Mouse (Mus musculus): ENCODE data around the gene Syde1. TPM values are rescaled to one million over a fixed set of nuclear protein-coding genes. Genes with fewer than 3 reads are reported as not detected.

Gene Syde1
- total and polyA plus RNA-seq, 3 experiments = 0.01 TPM; not detected in 2

DNA sequence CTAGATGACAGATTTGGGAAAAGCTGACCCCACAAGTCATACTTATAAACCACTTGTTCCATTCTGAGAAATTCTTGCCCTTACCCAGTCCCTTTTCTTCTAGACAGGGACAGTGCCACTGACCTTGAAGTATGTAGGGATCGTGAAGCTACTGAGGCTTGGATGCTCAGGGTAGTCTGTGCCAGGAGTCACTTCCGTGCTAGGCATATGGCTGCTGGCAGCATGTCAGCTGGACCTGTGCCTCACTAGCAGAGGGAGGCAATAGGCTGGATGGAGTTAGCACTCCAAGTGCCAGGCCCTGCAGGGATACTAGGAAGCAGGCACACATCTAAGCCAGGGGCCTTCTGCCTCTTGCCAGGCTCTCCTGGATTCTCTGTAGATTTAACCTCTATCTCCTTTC is 16.1 kb downstream of the Syde1 start:
- no peak for TF ChIP-seq KAT2A (conservative IDR thresholded peaks at IDR 0.05; ENCODE audit: low read depth, low read length)
- no peak for TF ChIP-seq ETS1 (IDR thresholded peaks at IDR 0.05; ENCODE audit: low read depth, low read length)
- 0 out of 2 replicates have a peak, but pooled peaks have one; percentile 36 for TF ChIP-seq MAX (IDR thresholded peaks at IDR 0.05; ENCODE audit: low read length)
- TF ChIP-seq TAL1 (IDR thresholded peaks at IDR 0.05; ENCODE audit: low read length) = no peak
- TF ChIP-seq BHLHE40 (IDR thresholded peaks at IDR 0.05; ENCODE audit: borderline replicate concordance, low read depth, low read length) = no peak
- no peak for TF ChIP-seq MAFK (IDR thresholded peaks at IDR 0.05; ENCODE audit: borderline replicate concordance, low read depth, low read length)
- no peak for TF ChIP-seq NELFE (IDR thresholded peaks at IDR 0.05; ENCODE audit: low read depth, low read length)
- no peak for TF ChIP-seq ELF1 (IDR thresholded peaks at IDR 0.05; ENCODE audit: low read depth, low read length)
- peak; percentile 52 for TF ChIP-seq MXI1 (IDR thresholded peaks at IDR 0.05; ENCODE audit: low read depth, low read length)
- TF ChIP-seq ZMIZ1 (IDR thresholded peaks at IDR 0.05; ENCODE audit: low read depth, low read length) = no peak
- TF ChIP-seq USF1 (IDR thresholded peaks at IDR 0.05; ENCODE audit: low read depth, low read length) = no peak
- no peak for TF ChIP-seq POLR2A (IDR thresholded peaks at IDR 0.05; ENCODE audit: control insufficient read depth in 1 of 2, insufficient read depth in 1 of 2, low read depth in 1 of 2, low read length in 2 of 2, poor library complexity in 1 of 2)
- TF ChIP-seq HCFC1 (IDR thresholded peaks at IDR 0.05; ENCODE audit: low read depth, low read length) = no peak
- TF ChIP-seq TBP (IDR thresholded peaks at IDR 0.05; ENCODE audit: low read depth, low read length) = no peak
- Histone ChIP-seq H3K36me3 (ENCODE audit: control insufficient read depth in 1 of 2, insufficient read depth in 2 of 2, low read length in 2 of 2) (no peaks in the 10 kb centered on the region; a peak in 2 of 4 replicates), H3K4me3 (ENCODE audit: control insufficient read depth in 1 of 2, insufficient read depth in 1 of 2, low read depth in 2 of 2, low read length in 2 of 2) (peak overlapping the region; percentile 78 to 88), H3K4me1 (ENCODE audit: control insufficient read depth in 1 of 2, insufficient read depth in 2 of 2, low read length in 2 of 2) (peaks cover 0 to 8% of the 10 kb centered on the region in 2 experiments; a peak in 1 of 4 replicates), H3K79me2 (ENCODE audit: control insufficient read depth, insufficient read depth, low read length, poor library complexity) (peaks cover 4% of the 10 kb centered on the region; the same call in 1 of the 2 replicates), H3K27me3 (ENCODE audit: control insufficient read depth in 1 of 2, insufficient read depth in 2 of 2, low read length in 2 of 2) (no peaks in the 10 kb centered on the region; a peak in 1 of 4 replicates), H3K9ac (ENCODE audit: control insufficient read depth, low read depth, low read length, poor library complexity, severe bottlenecking) (peak overlapping the region; percentile 77), H3K9me3 (replicated peaks; ENCODE audit: insufficient read depth, low read length) (no peaks in the 10 kb centered on the region), H3K27ac (ENCODE audit: control insufficient read depth, low read depth, low read length) (peak overlapping the region; percentile 71)
- DNase-seq (ENCODE audit: low read depth, low spot score) = peak; percentile 67

DNA sequence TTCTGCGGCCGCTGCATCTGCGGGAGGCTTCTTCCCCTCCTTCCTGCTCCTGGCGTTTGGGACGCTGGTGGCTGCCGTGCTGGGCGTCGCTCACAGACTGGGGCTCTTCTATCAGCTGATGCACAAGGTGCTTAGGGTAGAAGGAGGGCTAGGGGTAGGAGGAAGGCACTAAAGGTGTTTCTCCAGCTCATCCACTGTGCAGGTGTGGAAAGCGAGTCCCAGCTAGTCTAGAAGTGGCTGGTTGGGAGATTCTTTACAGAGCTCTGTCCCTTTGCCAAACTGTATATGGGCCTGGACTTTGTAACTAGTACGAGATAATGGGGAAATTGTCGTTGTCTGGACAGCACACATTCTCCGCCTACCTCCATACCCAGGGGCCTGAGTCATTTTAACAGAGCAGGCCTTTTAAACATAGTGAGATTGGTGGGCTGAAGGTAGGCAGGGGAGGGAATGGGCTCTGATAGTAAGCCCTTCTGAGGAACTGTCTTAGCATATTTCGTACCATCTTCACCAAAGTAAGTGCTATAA is 16.6 kb downstream of the Syde1 start:
- Histone ChIP-seq H3K79me2 (ENCODE audit: control insufficient read depth, insufficient read depth, low read length, poor library complexity) (peaks cover 4% of the 10 kb centered on the region; the same call in 1 of the 2 replicates), H3K9me3 (replicated peaks; ENCODE audit: insufficient read depth, low read length) (no peaks in the 10 kb centered on the region), H3K4me3 (ENCODE audit: control insufficient read depth in 1 of 2, insufficient read depth in 1 of 2, low read depth in 2 of 2, low read length in 2 of 2) (peak overlapping the region; percentile 78 to 88), H3K4me1 (ENCODE audit: control insufficient read depth in 1 of 2, insufficient read depth in 2 of 2, low read length in 2 of 2) (peaks cover 0 to 8% of the 10 kb centered on the region in 2 experiments; a peak in 1 of 4 replicates), H3K27me3 (ENCODE audit: control insufficient read depth in 1 of 2, insufficient read depth in 2 of 2, low read length in 2 of 2) (no peaks in the 10 kb centered on the region; a peak in 1 of 4 replicates), H3K36me3 (ENCODE audit: control insufficient read depth in 1 of 2, insufficient read depth in 2 of 2, low read length in 2 of 2) (no peaks in the 10 kb centered on the region; a peak in 1 of 4 replicates), H3K9ac (ENCODE audit: control insufficient read depth, low read depth, low read length, poor library complexity, severe bottlenecking) (peak overlapping the region; percentile 77), H3K27ac (ENCODE audit: control insufficient read depth, low read depth, low read length) (peak overlapping the region; percentile 71)
- TF ChIP-seq USF2 (IDR thresholded peaks at IDR 0.05; ENCODE audit: borderline replicate concordance in 1 of 2, insufficient read depth in 1 of 2, low read depth in 1 of 2, low read length in 2 of 2) (no peak), NELFE (IDR thresholded peaks at IDR 0.05; ENCODE audit: low read depth, low read length) (0 out of 2 replicates have a peak, but pooled peaks have one; percentile 56), ZMIZ1 (IDR thresholded peaks at IDR 0.05; ENCODE audit: low read depth, low read length) (0 out of 2 replicates have a peak, but pooled peaks have one; percentile 34)
- no peak for DNase-seq (ENCODE audit: low read depth, low spot score)

Measured in MEL (cell line).